Mouse (Mus musculus) heart, embryonic 13.5 days (tissue): ENCODE measurements around the gene Nr0b2. TPM values are rescaled to one million over a fixed set of nuclear protein-coding genes. Genes with fewer than 3 reads are reported as not detected.

Source experiments
- microRNA-seq: library from miRNA; unstranded; fragments of <30 nt; microRNA quantifications from one replicate; pipeline ENCODE4, GENCODE M21; 2016
- polyA plus RNA-seq: library from polyadenylated mRNA; unstranded; fragments of >200 nt; fragmentation: Nextera tagmentation; extraction: Ambion mirVana; gene quantifications from 2 replicates; pipeline ENCODE4 v1.2.1, GENCODE M21; 2015

The Nr0b2 gene
- polyA plus RNA-seq, 1 experiment from 2014 or later = 10.8 TPM

Small RNA genes within 50 kb of the gene (microRNA-seq; reads per million reads assigned to microRNA genes)
- not detected for gene Gm23158

Other genes starting within 250 kb of the Nr0b2 start
- 11.3 and 11.9 TPM in 2 replicates for gene Wdtc1, start 199.9 kb upstream of the Nr0b2 start, polyA plus RNA-seq
- gene Slc9a1, start 183.7 kb upstream of the Nr0b2 start, polyA plus RNA-seq = 6.1 and 6.3 TPM in 2 replicates
- 0.36 and 0.69 TPM in 2 replicates for gene Tent5b, start 73.2 kb upstream of the Nr0b2 start, polyA plus RNA-seq
- gene Trnp1, start 54.8 kb upstream of the Nr0b2 start, polyA plus RNA-seq = 0.76 and 0.78 TPM in 2 replicates
- gene Kdf1, start 34.4 kb upstream of the Nr0b2 start, polyA plus RNA-seq = 0.92 and 2.1 TPM in 2 replicates
- gene Nudc, start 7.4 kb upstream of the Nr0b2 start, polyA plus RNA-seq = 218 and 226 TPM in 2 replicates
- gene Gpatch3, start 21.4 kb downstream of the Nr0b2 start, polyA plus RNA-seq = 5.0 and 5.3 TPM in 2 replicates
- 11.2 and 12.8 TPM in 2 replicates for gene Gpn2, start 31.0 kb downstream of the Nr0b2 start, polyA plus RNA-seq
- 1.2 and 2.9 TPM in 2 replicates for gene Sfn, start 48.8 kb downstream of the Nr0b2 start, polyA plus RNA-seq
- gene Zdhhc18, start 96.8 kb downstream of the Nr0b2 start, polyA plus RNA-seq = 1.5 and 1.6 TPM in 2 replicates
- gene Pigv, start 119.3 kb downstream of the Nr0b2 start, polyA plus RNA-seq = 12.8 and 15.7 TPM in 2 replicates
- gene Arid1a, start 203.4 kb downstream of the Nr0b2 start, polyA plus RNA-seq = 21.1 and 21.2 TPM in 2 replicates